Mouse (Mus musculus) CD4-positive helper T cell, adult 2 months (primary cell): ENCODE data around the gene Rbm48.
A peak's percentile ranks its signal among the peaks of the same experiment; 100 is the strongest.

Experiments used
- DNase-seq: peaks from one replicate; pipeline ENCODE4 v3.0.0-alpha.2; 2012; ENCODE audit warnings: low read depth, missing footprints, low spot score

The Rbm48 gene

DNA sequence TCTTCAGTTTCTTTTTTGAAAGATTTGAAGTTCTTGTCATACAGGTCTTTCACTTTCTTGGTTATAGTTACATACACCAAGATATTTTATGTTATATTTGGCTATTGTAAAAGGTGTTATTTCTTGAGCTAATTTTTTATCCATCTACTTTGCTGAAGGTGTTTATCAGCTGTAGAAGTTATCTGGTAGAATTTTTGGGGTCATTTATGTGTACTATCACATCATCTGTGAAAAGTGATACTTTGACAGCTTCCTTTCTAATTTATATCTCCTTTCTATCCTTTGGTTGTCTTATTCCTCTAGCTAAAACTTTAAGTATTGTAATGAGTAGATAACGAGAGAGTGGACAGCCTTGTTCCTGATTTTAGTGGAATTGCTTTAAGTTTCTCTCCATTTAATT, 44.9 kb downstream of the Rbm48 start:
- DNase-seq: no peak

- no peak for DNase-seq
These were observed 50.2 kb downstream of the Rbm48 start for GRCm38 (mm10) chr5:3546226-3546625.

- no peak for DNase-seq
These were observed 52.0 kb downstream of the Rbm48 start for GRCm38 (mm10) chr5:3544480-3544769.

DNA sequence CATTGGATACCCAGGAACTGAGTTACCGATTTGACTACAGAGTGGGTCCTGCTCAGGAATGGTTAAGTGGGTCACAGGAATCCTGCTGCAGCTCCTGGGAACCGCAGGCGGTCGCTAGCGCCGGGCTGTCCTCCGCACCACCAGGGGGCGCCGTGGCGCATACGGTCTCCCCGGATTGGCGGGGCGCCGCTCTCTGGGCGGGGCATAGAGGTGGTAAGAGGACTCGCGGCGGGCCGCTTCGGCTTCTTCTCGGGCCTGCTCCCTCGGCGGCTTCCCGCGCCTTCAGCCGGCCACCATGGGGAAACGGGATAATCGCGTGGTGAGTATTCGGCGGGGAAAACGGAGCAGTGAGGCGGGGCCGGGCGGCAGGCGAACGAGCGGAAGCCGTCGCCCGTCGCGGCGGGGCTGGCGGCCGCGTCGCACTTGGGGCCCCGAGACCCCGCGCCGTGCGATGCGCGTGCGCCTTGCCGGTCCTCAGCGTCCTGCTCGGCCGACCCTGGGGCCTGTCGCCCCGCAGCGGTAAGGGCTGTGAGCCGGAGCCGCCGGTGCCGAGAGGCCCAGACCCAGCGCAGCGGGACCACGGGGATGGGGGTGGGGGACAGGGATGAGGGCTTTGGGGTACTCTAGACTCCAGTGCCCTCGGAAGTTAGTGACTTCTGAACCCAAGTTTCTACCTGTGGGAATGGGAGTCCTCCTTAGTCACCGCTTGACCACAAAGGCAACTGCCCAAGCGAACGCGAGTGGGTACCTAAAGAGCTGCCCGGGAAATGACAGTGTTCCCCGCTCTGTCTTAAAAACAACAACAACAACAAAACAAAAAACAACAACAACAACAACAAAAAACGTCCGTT, 52.5 kb downstream of the Rbm48 start, which contains the start of gene Fam133b:
Fam133b (plus strand) TSS at position 205 of the 851 bp plus-strand sequence.
- peak; percentile 93 for DNase-seq

DNA sequence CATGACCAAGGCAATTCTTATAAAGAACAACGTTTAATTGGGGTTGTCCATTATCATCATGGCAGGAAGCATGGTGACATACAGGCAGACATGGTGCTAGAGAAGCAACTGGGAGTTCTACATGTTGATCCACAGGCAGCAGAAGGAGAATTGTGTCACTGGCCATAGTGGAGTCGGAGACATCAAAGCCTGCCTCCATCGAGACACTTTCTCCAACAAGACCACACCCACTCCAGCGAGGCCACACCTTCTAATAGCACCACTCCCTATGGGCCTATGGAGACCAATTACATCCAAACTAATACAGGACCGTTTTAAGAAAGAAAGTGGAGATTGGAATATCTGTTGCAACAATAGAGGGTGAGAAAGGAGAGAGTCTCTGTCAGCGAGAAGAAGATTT, 54.5 kb downstream of the Rbm48 start:
- no peak for DNase-seq

- no peak for DNase-seq
These were observed 57.6 kb downstream of the Rbm48 start for GRCm38 (mm10) chr5:3538505-3539472.

- DNase-seq: no peak
These were observed 59.7 kb downstream of the Rbm48 start for GRCm38 (mm10) chr5:3536592-3537212.
